Mouse (Mus musculus) kidney, adult 8-10 months (tissue): ENCODE measurements around the gene Tubb5.

Experiments
- DNase-seq, 2 experiments: peaks; one replicate each; pipeline ENCODE4 v3.0.0; 2022

Gene Tubb5

DNA sequence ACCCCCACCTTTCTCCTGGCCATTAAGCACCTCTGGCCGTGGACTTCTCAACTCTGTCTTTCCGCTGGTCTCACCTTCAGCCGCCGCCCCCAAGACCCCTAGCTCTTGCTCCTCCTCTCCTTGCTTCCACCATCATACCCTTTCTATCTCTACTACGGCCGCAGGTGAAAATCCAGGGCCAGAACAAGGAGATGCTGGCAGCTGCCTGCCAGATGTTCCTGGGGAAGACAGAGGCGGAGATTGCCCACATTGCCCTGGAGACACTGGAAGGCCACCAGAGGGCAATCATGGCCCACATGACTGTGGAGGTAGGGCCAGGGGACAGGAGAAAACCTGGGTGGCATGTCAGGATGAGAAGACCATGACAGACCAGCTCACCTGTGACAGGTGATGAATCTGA, 13.7 kb downstream of the Tubb5 start:
- peak in 1 of 2 experiments; percentile 9 for DNase-seq

DNA sequence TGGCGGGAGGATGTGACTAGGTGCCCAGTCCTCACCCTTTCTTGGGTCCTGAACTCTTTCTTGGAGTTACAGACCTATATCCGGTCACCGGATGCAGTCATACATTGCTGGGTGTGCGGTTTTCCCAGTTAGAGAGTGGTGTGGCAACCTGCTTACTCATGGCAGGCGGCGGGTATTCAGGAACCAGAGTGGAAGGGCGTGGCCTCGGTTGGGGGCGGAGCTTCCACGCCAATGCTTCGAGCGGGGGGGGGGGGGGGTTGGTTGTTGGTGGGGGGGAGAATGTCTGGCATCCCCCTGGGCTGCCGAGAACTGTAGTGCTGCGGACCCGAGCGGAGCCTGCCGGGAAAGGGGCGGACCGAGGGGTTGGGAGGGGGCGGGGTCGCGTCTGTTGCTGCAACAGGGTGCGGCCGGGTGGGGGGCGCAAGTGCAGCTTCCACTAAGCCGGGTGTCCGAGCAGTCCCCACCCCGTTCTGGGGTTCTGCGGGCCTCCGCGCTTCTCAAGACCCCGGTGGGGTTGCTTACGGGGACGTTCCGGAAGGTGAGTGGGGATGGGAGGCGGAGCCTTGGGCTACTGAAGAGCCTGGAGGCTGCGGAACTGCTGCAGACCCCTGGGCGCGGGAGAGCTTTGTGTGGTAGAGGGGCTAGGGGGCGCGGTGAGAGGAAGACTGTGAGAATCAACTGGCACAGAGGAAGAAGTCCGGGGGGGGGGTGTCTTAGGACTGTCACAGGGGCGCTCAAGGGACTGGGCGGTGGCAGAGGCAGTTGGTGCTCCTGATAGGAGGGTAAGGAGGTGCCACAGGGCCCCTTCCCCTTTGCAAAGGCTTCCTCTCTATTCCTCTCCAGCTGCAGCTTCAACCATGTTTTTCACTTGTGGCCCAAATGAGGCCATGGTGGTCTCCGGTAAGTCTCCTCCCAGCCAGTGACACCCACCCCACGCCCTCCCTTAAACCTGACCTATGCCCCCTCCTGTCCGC, 14.9 kb downstream of the Tubb5 start, which contains the start of gene Flot1:
Gene Flot1, plus strand, starts transcription at position 267 of the 974 bp plus-strand sequence.
- DNase-seq: peak; percentile 86 to 88

DNA sequence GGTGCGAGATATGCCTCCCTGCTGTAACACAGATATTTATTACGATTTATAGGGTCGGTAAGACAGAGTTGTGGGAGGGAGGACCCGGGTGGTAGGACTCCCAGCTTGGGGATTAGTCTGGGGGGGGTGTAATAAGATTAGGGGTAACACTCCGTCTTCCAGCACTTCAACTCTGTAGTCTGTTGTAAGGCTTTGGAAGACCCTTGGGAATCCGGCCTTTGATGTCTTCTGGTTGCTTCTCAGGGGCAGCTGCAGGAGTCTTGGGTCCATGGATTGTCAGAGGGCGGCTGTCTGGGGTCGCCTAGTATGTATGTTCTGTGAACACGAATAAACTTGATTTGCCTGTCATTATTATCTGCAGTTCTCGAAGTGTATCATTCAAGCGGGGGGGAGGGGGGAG, 15.5 kb downstream of the Tubb5 start:
- DNase-seq: no peak

DNA sequence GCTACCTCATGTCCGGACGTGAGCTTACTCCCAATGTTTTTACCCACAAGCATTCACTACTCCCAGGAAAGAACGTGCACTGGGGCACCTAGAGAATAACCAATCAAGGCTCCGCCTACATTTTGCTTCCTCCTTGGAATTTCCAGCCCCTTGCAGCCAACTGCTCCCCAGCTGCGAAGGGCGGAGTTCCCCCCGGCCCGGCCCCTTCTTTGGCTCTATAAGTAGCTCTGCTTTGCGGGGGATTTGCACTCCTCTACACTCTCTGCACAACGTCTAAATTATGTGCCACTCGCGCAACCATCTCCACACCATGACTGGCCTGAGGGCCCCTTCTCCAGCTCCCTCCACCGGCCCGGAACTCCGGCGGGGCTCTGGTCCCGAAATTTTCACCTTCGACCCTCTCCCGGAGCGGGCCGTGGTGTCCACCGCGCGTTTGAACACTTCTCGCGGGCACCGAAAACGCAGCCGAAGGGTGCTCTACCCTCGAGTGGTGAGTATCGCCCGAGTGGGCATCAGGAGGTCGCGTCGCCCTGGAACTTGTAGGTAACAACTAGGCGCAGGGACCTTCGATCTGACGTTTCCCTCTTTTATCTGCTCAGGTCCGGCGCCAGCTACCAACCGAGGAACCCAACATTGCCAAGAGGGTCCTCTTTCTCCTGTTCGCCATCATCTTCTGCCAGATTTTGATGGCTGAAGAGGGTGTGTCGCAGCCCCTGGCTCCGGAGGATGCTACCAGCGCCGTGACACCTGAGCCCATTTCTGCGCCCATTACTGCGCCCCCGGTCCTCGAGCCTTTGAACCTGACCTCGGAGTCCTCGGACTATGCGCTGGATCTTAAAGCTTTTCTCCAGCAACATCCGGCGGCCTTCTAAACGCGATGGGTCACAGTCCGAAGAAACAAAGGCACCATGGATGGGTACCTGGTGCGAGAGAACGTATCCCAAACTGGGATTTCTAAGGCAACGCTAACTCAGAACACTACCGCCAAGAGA, 16.4 kb downstream of the Tubb5 start, which contains the start of gene Ier3:
Gene Ier3, plus strand, starts transcription at position 246 of the 992 bp plus-strand sequence.
- DNase-seq: peak; percentile 93 to 95

DNA sequence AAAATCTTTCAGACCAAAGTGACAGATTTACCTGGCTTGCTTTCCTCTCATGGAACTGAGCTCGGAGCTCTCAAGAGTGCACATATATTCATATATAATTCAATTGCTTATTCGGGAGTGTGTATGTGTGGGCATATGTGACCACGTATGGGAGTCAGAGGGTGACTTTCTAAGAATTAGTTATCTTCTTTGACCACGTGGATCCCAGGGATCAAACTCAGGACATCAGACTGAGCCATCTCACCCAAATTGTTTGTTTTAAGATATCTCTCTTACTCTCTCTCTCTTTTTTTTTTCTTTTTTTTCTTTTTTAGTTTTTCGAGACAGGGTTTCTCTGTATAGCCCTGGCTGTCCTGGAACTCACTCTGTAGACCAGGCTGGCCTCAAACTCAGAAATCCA, 18.0 kb downstream of the Tubb5 start:
- DNase-seq: no peak

DNA sequence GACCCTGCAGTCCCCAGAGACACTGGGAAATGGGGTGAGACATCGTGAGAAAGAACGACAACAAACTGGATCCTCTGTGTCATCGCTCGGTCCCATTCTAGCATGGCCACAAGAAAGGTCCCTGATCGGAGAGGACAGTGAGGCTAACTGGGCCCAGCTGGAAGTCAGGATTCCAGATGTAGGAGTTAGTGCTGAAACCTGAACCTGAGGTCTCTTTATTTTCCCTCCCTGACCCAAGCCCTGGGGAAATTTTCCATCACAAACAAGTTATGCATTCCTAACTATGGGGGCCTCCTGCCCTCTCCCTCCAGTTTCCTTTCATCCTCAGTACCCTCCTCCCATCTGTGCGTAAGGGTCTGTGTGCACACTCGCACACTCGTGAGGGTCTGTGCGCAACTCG, 20.9 kb downstream of the Tubb5 start:
- DNase-seq: peak in 1 of 2 experiments; percentile 31

DNA sequence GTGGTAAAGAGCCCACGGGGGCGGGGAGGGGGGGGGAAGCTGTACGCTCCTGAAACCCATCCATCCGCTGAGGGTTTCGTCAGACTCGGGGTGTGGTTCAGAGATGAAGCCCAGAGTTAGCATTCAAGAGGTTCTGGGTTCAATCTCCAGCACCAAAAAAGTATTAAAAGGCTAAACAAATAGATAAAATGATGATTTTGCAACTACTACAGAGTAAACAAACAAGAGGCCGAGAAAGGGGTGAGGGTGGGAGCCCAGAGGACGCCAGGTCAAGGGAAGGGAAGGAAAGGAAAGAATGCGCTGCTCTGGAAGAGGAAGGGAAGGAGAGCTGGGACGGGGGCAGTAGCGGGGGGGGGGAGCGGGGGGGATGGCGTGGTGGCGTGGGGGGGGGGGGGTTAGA, 21.4 kb downstream of the Tubb5 start:
- DNase-seq: no peak

DNA sequence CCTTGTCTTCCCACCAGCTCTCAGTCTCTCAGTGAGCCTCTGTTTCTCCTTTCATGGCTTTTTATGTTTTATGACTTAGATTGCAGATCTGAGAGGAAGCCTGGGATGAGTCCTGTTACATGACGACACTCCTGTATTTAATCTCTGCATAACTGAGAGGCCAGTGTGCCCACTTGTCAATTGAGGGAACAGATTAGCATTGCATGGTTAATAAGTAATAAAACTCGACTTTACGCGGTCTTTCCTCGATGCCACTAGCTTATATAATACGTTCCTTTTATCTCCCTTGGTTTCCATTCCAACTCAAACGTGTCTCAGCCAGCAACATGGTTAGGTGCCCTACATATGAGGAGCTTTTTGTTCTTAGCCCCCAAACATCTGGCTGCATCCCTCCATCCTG, 22.3 kb downstream of the Tubb5 start:
- no peak for DNase-seq

DNA sequence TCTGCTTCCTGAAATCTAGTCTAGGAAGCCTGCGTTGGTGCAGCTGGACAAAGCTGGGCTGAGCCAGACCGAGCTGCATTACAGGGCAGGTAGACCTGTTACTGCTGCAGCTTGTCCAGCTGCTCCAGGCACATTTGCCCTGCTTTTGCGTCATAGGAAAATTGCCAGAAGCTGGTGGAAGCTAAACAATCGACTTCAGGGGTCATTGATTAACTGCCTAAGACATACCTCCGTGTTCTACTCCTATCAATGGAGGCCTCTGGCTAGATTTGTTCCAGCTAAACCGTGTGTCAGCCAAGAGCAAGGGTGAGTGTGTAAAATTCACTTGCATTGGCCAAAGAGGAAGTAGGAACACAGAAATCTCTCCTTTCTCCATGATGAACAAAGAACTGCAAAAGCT, 23.4 kb downstream of the Tubb5 start:
- DNase-seq: peak; percentile 69 to 82

DNA sequence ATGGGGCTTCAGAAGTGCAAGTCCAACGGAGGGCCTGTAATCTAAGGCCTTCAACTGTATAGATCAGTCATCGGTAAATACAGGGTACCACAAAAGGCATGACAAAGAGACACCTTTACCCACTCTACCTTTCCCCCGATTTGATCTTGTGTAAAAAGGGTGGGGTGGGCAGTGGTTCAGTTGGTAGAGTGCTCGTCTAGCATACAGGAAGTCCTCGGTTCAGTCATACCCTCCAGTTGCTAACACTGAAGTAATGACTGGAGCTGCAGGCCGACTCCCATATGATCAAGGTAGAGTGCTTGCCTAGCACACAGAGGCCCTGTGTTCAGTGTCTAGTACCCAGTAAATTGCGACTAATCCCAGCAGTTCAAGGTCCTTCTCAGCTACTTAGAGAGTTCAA, 24.5 kb downstream of the Tubb5 start:
- DNase-seq: no peak

DNA sequence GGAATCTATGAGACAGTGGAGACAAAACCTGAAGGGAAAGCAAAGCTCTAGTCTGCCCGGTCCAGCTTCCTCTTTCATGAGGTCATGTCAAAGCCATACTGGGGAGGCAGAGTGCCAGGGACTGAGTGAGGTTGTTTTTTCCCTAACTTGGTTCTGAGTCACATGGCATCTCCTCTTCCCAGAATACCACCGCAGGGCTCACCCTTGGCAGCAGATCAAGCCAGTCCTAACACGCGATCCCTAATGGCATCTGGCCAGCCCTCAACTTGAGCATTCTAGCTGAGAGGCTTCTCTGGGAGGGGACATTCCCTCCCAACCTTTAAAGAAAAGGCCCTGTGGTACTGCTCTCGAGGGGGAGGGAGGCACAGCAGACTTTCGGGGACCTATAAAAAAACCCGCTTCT, 24.9 kb downstream of the Tubb5 start:
- peak; percentile 97 to 98 for DNase-seq

DNA sequence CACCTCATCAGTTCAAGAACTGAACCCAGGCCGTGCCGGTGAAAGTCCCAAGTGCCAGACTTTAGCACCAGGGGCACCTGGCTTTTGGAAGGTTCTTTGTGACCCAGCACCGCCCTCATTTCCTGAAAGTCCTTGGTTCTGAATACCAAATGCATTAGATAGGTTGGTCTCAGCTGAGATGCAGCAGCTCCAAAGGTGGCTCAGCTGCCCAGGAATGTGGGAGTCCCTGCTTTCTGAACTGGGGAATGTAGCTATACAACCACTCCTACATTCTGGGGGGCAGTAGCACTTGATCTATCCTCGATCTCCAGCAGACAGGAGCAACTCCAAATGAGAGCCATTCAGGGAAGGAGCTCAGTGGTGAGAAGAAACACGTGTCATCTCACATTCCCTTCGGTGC, 25.4 kb downstream of the Tubb5 start:
- DNase-seq: no peak

DNA sequence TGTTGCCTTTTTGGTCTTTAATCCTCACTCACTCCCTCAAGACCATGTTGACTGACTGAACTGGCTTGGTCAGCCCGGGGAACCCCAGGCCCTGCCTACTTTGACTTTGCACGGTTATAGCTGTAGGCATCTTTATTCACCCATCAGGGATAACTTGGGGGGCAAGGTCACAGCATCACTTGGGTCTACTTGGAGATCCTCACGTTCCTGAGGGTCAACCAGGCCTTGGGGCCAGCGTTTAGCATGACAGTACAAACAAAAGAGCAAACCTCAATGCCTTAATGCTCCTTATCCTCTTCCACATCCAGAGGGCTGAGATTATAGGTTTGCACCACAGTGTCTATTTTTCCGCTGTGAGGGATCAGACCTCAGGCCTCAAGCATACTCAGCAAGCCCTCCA, 25.8 kb downstream of the Tubb5 start:
- DNase-seq: no peak

DNA sequence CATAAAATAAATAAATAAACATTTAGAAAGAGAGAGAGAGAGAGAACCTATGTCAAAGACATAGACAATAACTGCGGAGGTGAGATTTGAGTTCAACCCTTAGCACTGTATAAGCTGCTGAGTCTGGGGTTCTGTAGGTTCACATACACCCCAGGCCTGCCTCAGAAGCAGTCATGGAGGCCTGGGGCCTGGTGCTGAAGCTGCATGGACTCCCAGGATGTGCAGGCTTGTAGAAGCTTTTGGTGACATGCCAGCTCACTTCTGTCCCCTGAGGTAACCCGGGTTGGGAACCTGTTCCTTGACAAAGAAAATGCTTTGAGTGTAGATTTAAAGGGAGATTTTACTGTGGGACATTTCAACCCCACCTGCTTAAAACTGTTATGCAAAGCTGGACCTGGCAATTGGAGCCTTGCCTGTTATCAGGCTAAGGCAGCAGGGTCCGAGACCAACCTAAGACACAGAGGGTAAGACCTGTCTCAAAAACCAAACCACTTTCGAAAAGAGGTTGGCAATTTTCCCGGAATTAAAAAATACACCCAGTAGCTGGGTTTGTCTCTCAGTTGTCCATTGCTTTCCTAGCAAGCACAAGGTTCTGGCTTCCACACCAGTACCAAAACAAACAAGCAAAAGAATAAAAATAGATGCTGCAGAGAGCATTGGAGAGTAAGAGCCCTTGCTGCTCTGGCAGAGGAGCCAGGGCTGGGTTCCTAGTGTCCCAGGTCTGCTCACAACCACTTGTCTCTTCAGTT, 27.0 kb downstream of the Tubb5 start:
- no peak for DNase-seq

DNA sequence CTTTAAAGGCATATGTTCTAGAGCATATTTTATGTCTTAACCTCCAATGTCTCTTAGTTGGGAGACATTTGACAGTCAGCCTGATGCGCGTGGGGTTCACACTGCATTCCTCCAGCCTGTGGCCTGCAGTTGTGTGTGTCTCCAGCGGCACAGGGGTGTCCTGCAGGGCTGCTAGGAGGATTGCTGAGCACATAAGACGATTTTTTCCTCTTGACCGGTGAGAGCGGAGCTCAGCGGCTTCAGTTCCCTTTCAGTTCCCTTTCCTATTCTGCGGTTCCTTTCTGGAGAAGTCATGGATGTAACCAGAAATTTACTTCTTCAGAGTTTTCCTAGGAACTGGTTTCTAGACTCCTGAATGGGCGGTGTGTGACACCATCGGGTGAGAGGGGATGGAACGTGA, 28.7 kb downstream of the Tubb5 start:
- no peak for DNase-seq

DNA sequence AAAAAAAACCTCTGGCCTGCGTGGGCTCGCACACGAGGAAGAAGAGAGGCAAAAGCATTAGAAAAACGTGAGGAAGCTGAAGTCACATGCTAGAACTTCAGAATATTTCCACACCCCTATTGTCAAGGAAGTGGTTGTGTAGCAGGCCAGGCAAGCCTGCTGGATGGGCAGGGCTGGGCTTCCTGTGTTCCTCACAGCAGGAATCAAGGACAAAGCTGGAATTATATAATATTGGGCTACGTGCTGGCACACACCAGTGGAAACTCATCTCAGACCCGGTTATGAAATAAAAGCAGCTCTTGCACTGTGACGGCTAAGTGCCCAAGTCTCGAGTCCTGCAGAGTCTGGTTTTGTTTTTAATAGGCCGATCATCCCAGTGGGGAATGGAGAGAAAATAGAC, 30.0 kb downstream of the Tubb5 start:
- DNase-seq: peak; percentile 49 to 80

DNA sequence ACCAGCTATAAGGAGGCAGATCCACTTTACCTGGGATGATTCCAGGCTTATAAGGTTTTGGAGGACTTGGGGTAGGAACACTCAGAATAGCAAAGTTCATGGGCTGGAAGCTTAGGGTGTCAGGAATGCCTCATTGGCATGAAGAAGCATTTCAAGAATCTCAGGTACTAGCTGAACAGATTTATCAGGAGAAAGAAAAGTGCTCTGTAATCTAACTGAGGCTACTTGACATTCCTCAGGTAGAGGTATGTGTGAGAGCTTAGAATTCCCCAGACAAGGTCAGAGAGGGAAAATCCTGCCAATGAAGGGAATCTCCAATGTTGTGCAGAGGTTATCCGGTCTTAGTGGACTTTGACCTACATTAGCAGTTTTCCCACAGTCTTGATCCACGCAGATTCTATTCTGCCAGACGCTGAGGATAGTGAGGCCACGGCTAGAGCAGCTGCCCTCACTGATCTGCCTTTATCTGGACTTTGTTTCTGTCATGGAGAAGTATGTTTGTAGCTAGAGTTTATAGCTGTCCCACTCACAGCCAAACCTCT, 34.2 kb downstream of the Tubb5 start:
- peak in 1 of 2 experiments; percentile 19 for DNase-seq

DNA sequence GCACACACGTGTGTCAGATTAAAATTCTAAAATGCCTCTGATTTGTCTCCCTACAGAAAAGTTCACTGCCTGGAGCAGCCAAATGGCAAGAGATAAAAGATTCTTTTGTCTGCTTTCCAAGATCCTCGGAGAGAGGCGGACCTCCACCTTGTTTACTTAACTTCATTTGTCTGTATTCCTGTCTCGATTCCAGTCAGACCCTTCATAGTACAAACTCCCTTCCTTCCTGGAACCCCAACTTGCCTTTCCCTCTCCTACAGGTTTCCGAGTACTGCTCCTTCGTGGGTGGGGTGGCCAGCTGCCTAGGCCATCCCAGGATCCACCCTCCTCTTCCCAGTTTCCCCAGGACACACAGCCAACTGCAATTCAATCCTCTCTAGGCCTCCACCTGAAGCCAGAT, 35.1 kb downstream of the Tubb5 start:
- peak in 1 of 2 experiments; percentile 11 for DNase-seq

DNA sequence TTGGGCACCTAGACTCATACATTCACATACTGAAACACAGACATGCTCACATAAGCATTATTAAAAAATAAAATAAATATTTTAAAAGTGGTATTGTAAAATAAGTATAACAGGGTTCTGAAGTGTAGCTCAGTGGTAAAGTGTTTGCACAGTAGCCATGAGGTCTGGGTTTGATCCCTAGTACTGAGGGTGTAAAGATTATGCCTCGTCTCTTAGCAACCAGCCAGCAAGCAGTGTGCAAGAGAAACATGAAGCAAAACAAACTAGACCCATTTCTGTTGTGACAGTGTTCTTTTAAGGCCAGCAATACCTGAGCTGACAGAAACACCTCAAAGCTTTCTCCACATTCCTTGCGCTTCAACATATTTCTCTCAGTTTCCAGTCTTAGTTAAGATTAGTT, 37.2 kb downstream of the Tubb5 start:
- no peak for DNase-seq

DNA sequence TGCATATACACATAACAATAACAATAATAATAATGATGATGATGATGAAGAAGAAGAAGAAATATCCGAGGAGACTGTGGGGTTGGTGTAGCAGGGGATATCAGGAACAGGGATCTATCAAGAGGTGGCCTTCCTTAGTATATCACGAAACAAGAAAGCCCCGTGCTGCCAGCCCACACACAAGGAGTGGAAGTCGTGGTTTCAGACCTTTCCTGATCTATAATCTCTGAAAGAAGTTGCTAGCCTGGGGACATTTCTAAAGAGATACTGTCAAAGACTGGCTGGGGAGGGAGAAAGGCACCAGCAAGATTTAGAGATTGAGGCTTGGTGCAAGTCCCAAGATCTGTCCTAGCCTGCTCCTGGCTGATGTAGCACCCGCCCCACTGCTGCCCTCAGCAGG, 41.3 kb downstream of the Tubb5 start:
- no peak for DNase-seq

DNA sequence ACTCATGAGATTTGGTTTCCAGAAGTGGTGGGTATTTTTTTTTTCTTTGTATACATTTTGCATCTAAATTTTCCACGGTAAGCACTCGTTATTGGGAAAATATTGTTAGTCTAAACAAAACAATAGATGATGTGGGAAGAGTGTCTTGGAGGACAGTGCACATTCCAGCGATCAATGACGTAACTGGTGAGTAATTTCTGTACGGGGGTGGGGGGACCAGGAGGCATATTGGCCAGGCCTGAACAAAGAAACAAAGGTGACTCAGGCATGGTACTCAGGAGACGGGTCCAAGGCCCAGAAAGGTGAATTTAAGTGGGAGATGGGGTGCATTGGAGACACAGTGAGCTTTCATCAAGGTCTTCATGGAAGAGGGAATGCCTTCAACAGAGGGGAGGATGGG, 42.5 kb downstream of the Tubb5 start:
- no peak for DNase-seq

DNA sequence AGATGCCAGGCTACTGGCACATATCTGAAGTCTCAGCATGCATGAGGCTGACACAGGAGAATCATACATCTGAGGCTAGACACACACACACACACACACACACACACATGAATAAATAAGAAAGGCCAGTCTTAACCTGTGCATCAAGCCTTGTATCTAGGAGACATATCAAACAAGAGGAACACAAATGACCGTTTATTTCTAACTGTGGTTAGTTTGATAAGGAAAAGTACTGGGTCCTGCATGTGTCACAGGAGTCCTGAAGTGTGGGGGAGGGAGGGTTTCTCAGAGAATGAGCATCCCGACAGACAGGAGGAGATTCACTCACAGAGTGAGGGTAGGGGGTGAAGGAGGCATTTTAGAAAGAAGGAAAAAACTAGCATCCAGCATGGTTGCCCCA, 43.0 kb downstream of the Tubb5 start:
- no peak for DNase-seq
